Mouse (Mus musculus) midbrain, embryonic 11.5 days (tissue): ENCODE measurements around the gene Zic1. TPM values are rescaled to one million over a fixed set of nuclear protein-coding genes. Genes with fewer than 3 reads are reported as not detected.

Source experiments
- ATAC-seq: fragments of 200-750 bp; cut with Nextera tagmentation; 2 replicates; pipeline ENCODE4 v1.8.0; 2017; ENCODE audit warnings: moderate TSS enrichment, moderate library complexity; ENCODE audit not compliant: low FRiP score
- DNase-seq: peaks from one replicate; pipeline ENCODE4 v3.0.0; 2015; ENCODE audit warnings: low spot score; ENCODE audit errors: missing footprints
- H3K27ac ChIP-seq: fragments of 300-500 bp; sonication (generic); 2 replicates; pipeline ENCODE4 v1.5.1; 2014; ENCODE audit warnings: low read depth, low read length
- H3K27me3 ChIP-seq: fragments of 300-500 bp; sonication (generic); 2 replicates; pipeline ENCODE4 v1.6.1; 2014; ENCODE audit warnings: mild to moderate bottlenecking, low read length, moderate library complexity, mixed read lengths; ENCODE audit not compliant: control insufficient read depth, insufficient read depth
- H3K36me3 ChIP-seq: fragments of 300-500 bp; sonication (generic); 2 replicates; pipeline ENCODE4 v1.6.1; 2014; ENCODE audit warnings: mild to moderate bottlenecking, low read length, moderate library complexity, mixed read lengths; ENCODE audit not compliant: control insufficient read depth, insufficient read depth
- H3K4me1 ChIP-seq: fragments of 300-500 bp; sonication (generic); 2 replicates; pipeline ENCODE4 v1.6.1; 2014; ENCODE audit warnings: low read length; ENCODE audit not compliant: control insufficient read depth, insufficient read depth
- H3K4me2 ChIP-seq: fragments of 300-500 bp; sonication (generic); 2 replicates; pipeline ENCODE4 v1.6.1; 2014; ENCODE audit warnings: mild to moderate bottlenecking, moderate library complexity
- H3K4me3 ChIP-seq: fragments of 300-500 bp; sonication (generic); 2 replicates; pipeline ENCODE4 v1.5.1; 2014; ENCODE audit warnings: low read depth, low read length
- H3K9ac ChIP-seq: fragments of 300-500 bp; sonication (generic); 2 replicates; pipeline ENCODE4 v1.6.1; 2014; ENCODE audit warnings: low read length
- H3K9me3 ChIP-seq: fragments of 300-500 bp; sonication (generic); 2 replicates; pipeline ENCODE4 v1.6.1; 2016; ENCODE audit warnings: low read length; ENCODE audit not compliant: control insufficient read depth
- WGBS: fragments of 180-500 bp; shearing (Covaris S2); extraction: QIAGEN DNeasy Blood & Tissue Kit; methylation state at CpG from one replicate; pipeline ENCODE4 v1.1.7; 2014; 5-methylcytosine and 5-hydroxymethylcytosine counted together
- polyA plus RNA-seq: library from polyadenylated mRNA; unstranded; fragments of >200 nt; fragmentation: Nextera tagmentation; extraction: Ambion mirVana; gene quantifications from 2 replicates; pipeline ENCODE4 v1.2.1, GENCODE M21; 2014

The Zic1 gene
- polyA plus RNA-seq, 1 experiment from 2014 or later = 13.7 TPM

GRCm38 (mm10) chr9:91366226-91366998 lies 802 bp upstream of the Zic1 start:
- peak overlapping the region; percentile 49 for H3K4me2 ChIP-seq
- H3K36me3 ChIP-seq = peaks cover 2% of the 10 kb centered on the region; the same call in 1 of the 2 replicates
- DNase-seq (peak; percentile 95), ATAC-seq (peak; percentile 34)
- under 1% methylated on average over 17 of the region's 18 CpGs for WGBS
- H3K4me1 ChIP-seq = no peaks in the 10 kb centered on the region
- H3K9ac ChIP-seq = peak overlapping the region; percentile 58
- H3K27ac ChIP-seq = peak overlapping the region; percentile 81
- peak overlapping the region; percentile 71 for H3K4me3 ChIP-seq
- peaks cover 74% of the 10 kb centered on the region for H3K27me3 ChIP-seq
- H3K9me3 ChIP-seq = no peaks in the 10 kb centered on the region

GRCm38 (mm10) chr9:91364971-91365501 lies 574 bp downstream of the Zic1 start:
- WGBS = under 1% methylated on average over 40 of the region's 42 CpGs
- DNase-seq = peak; percentile 97
- peaks cover 62% of the 10 kb centered on the region for H3K27me3 ChIP-seq
- H3K36me3 ChIP-seq = peaks cover 2% of the 10 kb centered on the region; the same call in 1 of the 2 replicates
- peak overlapping the region; percentile 71 for H3K4me3 ChIP-seq
- H3K9ac ChIP-seq = peak overlapping the region; percentile 94
- H3K9me3 ChIP-seq = no peaks in the 10 kb centered on the region
- H3K4me1 ChIP-seq = no peaks in the 10 kb centered on the region
- ATAC-seq = peak; percentile 49
- peak overlapping the region; percentile 49 for H3K4me2 ChIP-seq
- H3K27ac ChIP-seq = peak overlapping the region; percentile 91

GRCm38 (mm10) chr9:91364127-91364970 lies 1.3 kb downstream of the Zic1 start:
- Histone ChIP-seq H3K4me3 (peak overlapping the region; percentile 71), H3K27ac (peak overlapping the region; percentile 91), H3K27me3 (peaks cover 58% of the 10 kb centered on the region), H3K9me3 (no peaks in the 10 kb centered on the region), H3K9ac (peak overlapping the region; percentile 94), H3K4me1 (no peaks in the 10 kb centered on the region), H3K36me3 (peaks cover 2% of the 10 kb centered on the region; the same call in 1 of the 2 replicates), H3K4me2 (peak overlapping the region; percentile 49)
- DNase-seq = peak; percentile 98
- WGBS = under 1% methylated on average over 77 of the region's 77 CpGs
- ATAC-seq = peak; percentile 20

- Histone ChIP-seq H3K4me1 (no peaks in the 10 kb centered on the region), H3K27me3 (peaks cover 56% of the 10 kb centered on the region), H3K27ac (peak overlapping the region; percentile 91), H3K9me3 (no peaks in the 10 kb centered on the region), H3K4me2 (peak overlapping the region; percentile 49), H3K9ac (peak overlapping the region; percentile 94), H3K36me3 (peaks cover 2% of the 10 kb centered on the region; the same call in 1 of the 2 replicates), H3K4me3 (peak overlapping the region; percentile 71)
- no peak for ATAC-seq
- peak; percentile 96 for DNase-seq
- under 1% methylated on average over 7 of the region's 7 CpGs for WGBS
Measured at GRCm38 (mm10) chr9:91363814-91364126, 1.8 kb downstream of the Zic1 start.

GRCm38 (mm10) chr9:91363011-91363730 lies 2.4 kb downstream of the Zic1 start:
- H3K4me3 ChIP-seq = peak overlapping the region; percentile 71
- peak overlapping the region; percentile 94 for H3K9ac ChIP-seq
- DNase-seq (peak; percentile 94), ATAC-seq (no peak)
- H3K36me3 ChIP-seq = peaks cover 2% of the 10 kb centered on the region; the same call in 1 of the 2 replicates
- no peaks in the 10 kb centered on the region for H3K4me1 ChIP-seq
- H3K4me2 ChIP-seq = peak overlapping the region; percentile 49
- H3K27ac ChIP-seq = peak overlapping the region; percentile 91
- under 1% methylated on average over 14 of the region's 14 CpGs for WGBS
- no peaks in the 10 kb centered on the region for H3K9me3 ChIP-seq
- peaks cover 50% of the 10 kb centered on the region for H3K27me3 ChIP-seq

- H3K27me3 ChIP-seq = peaks cover 55% of the 10 kb centered on the region
- peak; percentile 78 for ATAC-seq
Measured at GRCm38 (mm10) chr9:91361856-91362601, 3.6 kb downstream of the Zic1 start, which contains the start of gene Zic4. TSS of gene Zic4 (plus strand) at chr9:91362413.

GRCm38 (mm10) chr9:91361033-91361855 lies 4.4 kb downstream of the Zic1 start:
- Histone ChIP-seq H3K4me2 (peak overlapping the region; percentile 49), H3K27ac (peak overlapping the region; percentile 76), H3K4me3 (peak overlapping the region; percentile 71), H3K4me1 (no peaks in the 10 kb centered on the region), H3K9me3 (no peaks in the 10 kb centered on the region), H3K27me3 (peaks cover 58% of the 10 kb centered on the region), H3K9ac (peak overlapping the region; percentile 94), H3K36me3 (peaks cover 2% of the 10 kb centered on the region; the same call in 1 of the 2 replicates)
- ATAC-seq (no peak; the same call in 1 of the 2 replicates), DNase-seq (peak; percentile 97)
- WGBS = under 1% methylated on average over 35 of the region's 35 CpGs

More at GRCm38 (mm10) chr9:91361856-91362601, 3.6 kb downstream of the Zic1 start, which contains the start of gene Zic4:
- peak within 1 kb of the TSS; percentile 71 for H3K4me3 ChIP-seq
- under 1% methylated on average over 45 of the region's 45 CpGs for WGBS
- H3K4me1 ChIP-seq = no peaks in the 10 kb centered on the region
- H3K4me2 ChIP-seq = peak within 1 kb of the TSS; percentile 49
- peak within 1 kb of the TSS; percentile 94 for H3K9ac ChIP-seq
- H3K36me3 ChIP-seq = peaks cover 2% of the 10 kb centered on the region; the same call in 1 of the 2 replicates
- H3K27ac ChIP-seq = peak within 1 kb of the TSS; percentile 91
- H3K9me3 ChIP-seq = no peaks in the 10 kb centered on the region
- peak; percentile 98 for DNase-seq
